Mouse (Mus musculus) embryonic facial prominence, embryonic 11.5 days (tissue): ENCODE results near the gene Rtf2. TPM values are rescaled to one million over a fixed set of nuclear protein-coding genes. Genes with fewer than 3 reads are reported as not detected.
A peak's percentile ranks its signal among the peaks of the same experiment; 100 is the strongest.

Experiments
- ATAC-seq: fragments of 200-750 bp; cut with Nextera tagmentation; replicated peaks from 2 replicates; pipeline ENCODE4 v1.8.0; 2017; ENCODE audit warnings: low read depth; ENCODE audit not compliant: insufficient number of reproducible peaks, low FRiP score, low TSS enrichment
- DNase-seq: peaks from one replicate; pipeline ENCODE4 v3.0.0-alpha.2; 2015; ENCODE audit warnings: low spot score
- H3K27ac ChIP-seq: fragments of 300-500 bp; sonication (generic); replicated peaks from 2 replicates; pipeline ENCODE4 v1.5.1; 2014; ENCODE audit warnings: mild to moderate bottlenecking, low read depth, low read length, control low read depth
- H3K27me3 ChIP-seq: fragments of 300-500 bp; sonication (generic); 2 replicates; pipeline ENCODE4 v1.6.1; 2014; ENCODE audit warnings: mild to moderate bottlenecking, low read length, moderate library complexity, mixed read lengths; ENCODE audit not compliant: control insufficient read depth, insufficient read depth
- H3K36me3 ChIP-seq: fragments of 300-500 bp; sonication (generic); replicated peaks from 2 replicates; pipeline ENCODE4 v1.6.1; 2014; ENCODE audit warnings: low read depth, mild to moderate bottlenecking, low read length, moderate library complexity, mixed read lengths; ENCODE audit not compliant: control insufficient read depth, insufficient read depth
- H3K4me1 ChIP-seq: fragments of 300-500 bp; sonication (generic); 2 replicates; pipeline ENCODE4 v1.6.1; 2014; ENCODE audit warnings: low read length, mixed read lengths; ENCODE audit not compliant: control insufficient read depth, insufficient read depth
- H3K4me2 ChIP-seq: fragments of 300-500 bp; sonication (generic); 2 replicates; pipeline ENCODE4 v1.6.1; 2014; ENCODE audit warnings: low read depth, mild to moderate bottlenecking, control low read depth, low read length, moderate library complexity
- H3K4me3 ChIP-seq: fragments of 300-500 bp; sonication (generic); 2 replicates; pipeline ENCODE4 v1.5.1; 2014; ENCODE audit warnings: low read depth, low read length, control low read depth
- H3K9ac ChIP-seq: fragments of 300-500 bp; sonication (generic); replicated peaks from 2 replicates; pipeline ENCODE4 v1.6.1; 2014; ENCODE audit warnings: mild to moderate bottlenecking, control low read depth, low read length
- H3K9me3 ChIP-seq: fragments of 300-500 bp; sonication (generic); replicated peaks from 2 replicates; pipeline ENCODE4 v1.6.1; 2016; ENCODE audit warnings: mild to moderate bottlenecking, low read length, inconsistent platforms, mixed read lengths; ENCODE audit not compliant: control insufficient read depth
- WGBS: fragments of 180-500 bp; shearing (Covaris S2); extraction: QIAGEN DNeasy Blood & Tissue Kit; methylation state at CpG from one replicate; pipeline ENCODE4 v1.1.7; 2014; 5-methylcytosine and 5-hydroxymethylcytosine counted together
- polyA plus RNA-seq: library from polyadenylated mRNA; unstranded; fragments of >200 nt; fragmentation: Nextera tagmentation; extraction: Ambion mirVana; gene quantifications from 2 replicates; pipeline ENCODE4 v1.2.1, GENCODE M21; 2014

The Rtf2 gene
- polyA plus RNA-seq, 1 experiment from 2014 or later, result 80.9 TPM

DNA sequence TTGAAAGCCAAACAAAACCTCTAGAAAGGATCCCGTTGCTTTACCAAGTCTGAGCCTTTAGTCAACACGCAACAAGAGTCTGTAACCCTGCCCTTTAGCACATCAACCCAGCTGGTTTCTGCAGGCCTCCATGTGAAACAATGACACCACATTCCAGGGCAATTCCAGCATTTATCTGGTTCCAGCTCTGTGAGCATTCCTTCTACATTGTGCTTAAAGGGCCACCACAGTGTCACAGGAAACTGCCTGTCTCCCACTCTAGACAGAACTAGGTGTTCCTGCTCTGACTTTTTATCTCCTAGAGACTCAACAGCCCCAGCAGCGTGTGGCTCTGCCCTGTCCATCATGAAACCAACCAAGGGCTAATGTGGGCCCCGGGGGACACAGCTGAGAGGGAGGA lies 27.1 kb upstream of the Rtf2 start:
- WGBS, result 16% methylated on average over 4 of the region's 4 CpGs
- H3K27ac ChIP-seq, result no peak overlapping the region
- DNase-seq (peak; percentile 48), ATAC-seq (no peak)
- H3K27me3 ChIP-seq, result no peaks in the 10 kb centered on the region
- no peak overlapping the region for H3K4me3 ChIP-seq
- H3K9ac ChIP-seq, result no peak overlapping the region
- no peaks in the 10 kb centered on the region for H3K9me3 ChIP-seq
- H3K4me1 ChIP-seq, result no peaks in the 10 kb centered on the region; the same call in 1 of the 2 replicates
- H3K36me3 ChIP-seq, result no peaks in the 10 kb centered on the region
- H3K4me2 ChIP-seq, result no peak overlapping the region

DNA sequence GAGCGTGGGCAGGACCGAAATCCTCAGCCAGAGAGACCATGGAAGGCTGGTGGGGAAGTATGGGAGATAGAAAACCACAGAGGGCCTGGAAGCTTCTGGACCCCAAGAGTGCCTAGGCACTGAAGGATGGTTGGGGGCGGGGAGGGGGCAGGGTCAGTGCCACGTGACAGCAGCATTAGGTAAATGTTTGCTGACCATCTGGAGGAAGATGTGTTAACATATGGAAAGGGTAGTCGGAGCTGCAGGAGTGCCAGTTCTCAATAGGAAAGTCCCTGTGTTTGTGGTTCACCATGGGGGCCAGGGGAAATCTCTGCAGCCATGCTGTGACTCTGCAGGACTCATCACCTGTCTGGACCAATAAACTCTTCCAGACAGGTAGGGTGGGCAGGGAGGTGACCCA lies 26.5 kb upstream of the Rtf2 start:
- DNase-seq, result no peak
- no peak overlapping the region for H3K4me3 ChIP-seq
- no peaks in the 10 kb centered on the region for H3K9me3 ChIP-seq
- no peak overlapping the region for H3K4me2 ChIP-seq
- H3K36me3 ChIP-seq, result no peaks in the 10 kb centered on the region
- WGBS, result 46% methylated on average over 5 of the region's 5 CpGs
- no peaks in the 10 kb centered on the region; the same call in 1 of the 2 replicates for H3K4me1 ChIP-seq
- ATAC-seq, result no peak
- H3K9ac ChIP-seq, result no peak overlapping the region
- no peak overlapping the region for H3K27ac ChIP-seq
- no peaks in the 10 kb centered on the region for H3K27me3 ChIP-seq

DNA sequence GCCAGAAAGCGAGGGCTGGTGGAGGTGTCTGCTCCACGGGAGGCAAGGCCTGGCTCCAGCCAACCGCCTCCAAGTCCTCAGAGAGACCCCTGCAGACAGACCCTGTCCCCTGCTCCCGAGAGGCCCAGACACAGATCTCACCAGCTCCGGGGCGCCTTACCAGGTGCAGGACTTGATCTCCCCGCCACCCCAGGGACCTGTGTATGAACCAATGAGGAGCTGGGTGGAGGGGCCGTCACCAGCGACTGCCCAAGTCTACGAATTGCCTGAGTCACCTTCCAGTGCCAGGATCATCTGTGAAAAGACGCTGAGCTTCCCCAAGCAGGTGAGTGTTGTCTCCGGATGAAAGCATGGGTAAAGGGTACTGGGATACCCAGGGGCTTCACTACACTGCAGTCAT lies 24.1 kb upstream of the Rtf2 start:
- ATAC-seq, result no peak
- Histone ChIP-seq H3K4me2 (no peak overlapping the region), H3K27ac (no peak overlapping the region), H3K36me3 (no peaks in the 10 kb centered on the region), H3K4me1 (no peaks in the 10 kb centered on the region; the same call in 1 of the 2 replicates), H3K4me3 (no peak overlapping the region), H3K9ac (no peak overlapping the region), H3K27me3 (no peaks in the 10 kb centered on the region), H3K9me3 (no peaks in the 10 kb centered on the region)
- no peak for DNase-seq
- 62% methylated on average over 12 of the region's 12 CpGs for WGBS

DNA sequence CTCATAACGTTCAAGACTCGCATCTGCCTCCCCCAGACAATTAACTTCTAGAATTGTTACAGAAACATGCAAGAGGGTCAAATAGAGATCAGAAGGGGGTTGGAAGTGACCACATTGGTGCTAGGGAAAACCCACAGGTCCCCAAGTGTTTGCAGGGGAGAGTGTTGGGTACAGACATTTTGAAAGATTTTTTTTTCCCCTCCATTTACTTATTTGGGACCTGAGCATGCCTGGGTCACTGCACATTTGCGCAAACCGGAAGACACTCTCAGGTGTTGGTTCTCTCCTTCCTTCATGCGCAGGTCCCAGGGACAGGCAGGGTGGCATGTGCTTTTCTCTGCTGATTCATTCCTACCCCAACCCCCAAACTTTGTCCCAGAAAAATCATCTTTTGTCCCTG lies 23.5 kb upstream of the Rtf2 start:
- 83% methylated on average over 5 of the region's 5 CpGs for WGBS
- Histone ChIP-seq H3K27me3 (no peaks in the 10 kb centered on the region), H3K27ac (no peak overlapping the region), H3K4me3 (no peak overlapping the region), H3K4me2 (no peak overlapping the region), H3K4me1 (no peaks in the 10 kb centered on the region; the same call in 1 of the 2 replicates), H3K9ac (no peak overlapping the region), H3K36me3 (no peaks in the 10 kb centered on the region), H3K9me3 (no peaks in the 10 kb centered on the region)
- DNase-seq, result no peak
- ATAC-seq, result no peak

DNA sequence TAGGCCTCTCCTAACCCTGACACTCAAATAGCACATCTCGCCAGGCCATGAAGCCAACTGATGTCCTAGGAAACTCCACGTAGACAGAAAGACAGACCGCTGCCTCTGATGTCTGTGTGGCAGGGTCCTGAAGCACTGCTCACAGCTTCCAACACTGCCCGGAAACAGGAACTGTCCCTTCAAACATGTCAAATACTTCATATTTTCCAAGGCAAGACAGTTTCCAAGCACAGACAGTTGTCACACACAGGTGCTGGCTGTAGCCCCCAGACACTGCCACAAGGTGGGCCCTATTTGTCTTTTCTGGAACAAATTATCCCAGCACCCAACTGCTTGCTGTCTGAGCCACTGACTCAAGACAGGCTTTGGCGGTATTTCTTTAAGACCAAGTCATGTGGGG lies 22.1 kb upstream of the Rtf2 start:
- Histone ChIP-seq H3K4me2 (no peak overlapping the region), H3K4me1 (no peaks in the 10 kb centered on the region), H3K9ac (no peak overlapping the region), H3K9me3 (no peaks in the 10 kb centered on the region), H3K27ac (no peak overlapping the region), H3K4me3 (no peak overlapping the region), H3K36me3 (no peaks in the 10 kb centered on the region), H3K27me3 (no peaks in the 10 kb centered on the region)
- DNase-seq, result no peak
- WGBS, result 84% methylated on average over 5 of the region's 5 CpGs
- no peak for ATAC-seq

DNA sequence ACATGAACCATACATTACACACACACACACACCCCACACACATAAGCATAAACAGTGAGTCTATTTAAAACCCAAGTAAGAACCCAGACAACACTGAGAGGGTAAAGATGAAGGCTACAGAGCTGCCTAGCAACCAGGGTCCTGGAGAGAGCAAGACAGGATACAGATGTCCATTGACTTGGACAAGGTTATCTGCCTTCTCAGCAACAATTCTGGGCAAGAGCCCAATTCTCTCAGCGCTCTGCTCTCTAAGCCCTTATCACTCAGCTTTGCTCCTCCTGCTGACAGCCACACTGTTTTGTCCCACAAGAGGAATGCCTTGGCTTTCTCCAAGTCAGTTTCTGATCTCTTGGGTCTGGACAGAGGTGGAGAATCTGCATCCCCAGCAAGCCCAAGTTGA lies 9.7 kb upstream of the Rtf2 start:
- 83% methylated on average over 1 of the region's 1 CpGs for WGBS
- DNase-seq, result no peak

DNA sequence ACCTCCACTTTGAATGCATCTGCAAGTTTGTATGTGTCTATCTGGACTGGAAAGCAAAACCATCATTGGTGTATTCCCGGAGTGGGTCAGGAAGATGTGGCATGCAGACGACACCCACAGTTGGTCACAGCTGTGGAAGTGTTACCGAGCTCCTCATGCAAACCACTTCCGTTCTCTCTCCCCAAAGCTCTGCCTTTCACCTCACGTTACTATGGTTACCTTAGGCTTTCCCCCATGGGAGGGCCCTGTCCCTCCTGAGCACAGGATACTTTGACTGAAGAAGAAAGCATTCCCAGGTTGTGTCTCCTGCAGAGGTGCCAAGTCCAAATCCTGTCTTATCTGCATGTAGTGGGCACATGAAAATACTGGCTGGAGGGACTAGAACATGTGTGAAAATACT lies 6.6 kb upstream of the Rtf2 start:
- ATAC-seq, result no peak
- 48% methylated on average over 5 of the region's 5 CpGs for WGBS
- Histone ChIP-seq H3K9me3 (no peaks in the 10 kb centered on the region), H3K9ac (no peak overlapping the region), H3K36me3 (no peaks in the 10 kb centered on the region), H3K4me2 (no peak overlapping the region), H3K4me1 (no peaks in the 10 kb centered on the region), H3K4me3 (no peak overlapping the region), H3K27me3 (no peaks in the 10 kb centered on the region), H3K27ac (no peak overlapping the region)
- no peak for DNase-seq

More for the DNA sequence above, 9.7 kb upstream of the Rtf2 start:
- Histone ChIP-seq H3K4me1 (no peaks in the 10 kb centered on the region), H3K9ac (no peak overlapping the region), H3K4me3 (no peak overlapping the region), H3K4me2 (no peak overlapping the region), H3K9me3 (no peaks in the 10 kb centered on the region), H3K27me3 (no peaks in the 10 kb centered on the region), H3K36me3 (no peaks in the 10 kb centered on the region), H3K27ac (no peak overlapping the region)
- ATAC-seq, result no peak

DNA sequence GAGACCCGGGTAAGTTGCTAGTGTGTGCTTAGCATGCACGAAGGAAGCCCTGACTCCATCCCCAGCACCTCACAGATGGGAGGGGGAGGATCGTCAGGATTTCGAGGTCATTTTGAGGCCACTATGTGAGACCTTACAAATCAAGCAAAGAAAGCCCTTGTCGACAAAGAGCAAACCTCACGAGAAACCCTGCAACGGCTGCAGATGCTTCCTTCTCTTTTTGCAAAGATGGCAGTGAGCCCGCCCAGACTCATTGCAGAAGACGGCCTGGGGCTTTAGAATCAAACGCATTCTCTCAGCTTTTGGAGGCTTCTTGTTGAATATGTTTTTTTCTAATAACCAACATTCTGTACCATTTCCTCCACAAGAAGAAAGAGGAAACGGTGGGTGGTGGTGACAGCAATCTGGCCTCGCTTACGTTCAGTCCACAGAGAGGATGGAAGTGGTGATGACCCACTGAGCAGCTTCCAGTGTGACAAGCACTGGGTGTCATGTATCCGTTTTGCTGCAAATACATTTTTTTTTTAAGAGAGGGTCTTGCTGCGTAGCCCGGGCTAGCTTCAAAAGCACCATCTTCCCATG lies 2.9 kb upstream of the Rtf2 start:
- Histone ChIP-seq H3K9me3 (no peaks in the 10 kb centered on the region), H3K27me3 (no peaks in the 10 kb centered on the region), H3K4me2 (no peak overlapping the region), H3K4me1 (no peaks in the 10 kb centered on the region), H3K4me3 (no peak overlapping the region), H3K9ac (no peak overlapping the region), H3K27ac (no peak overlapping the region), H3K36me3 (no peaks in the 10 kb centered on the region)
- no peak for DNase-seq
- 71% methylated on average over 16 of the region's 16 CpGs for WGBS
- ATAC-seq, result no peak
